Mouse (Mus musculus): ENCODE data around the gene Gm498.

Gm498 gene

GRCm38 (mm10) chr7:143892361-143892760, 25.7 kb downstream of the Gm498 start:
- no peak for DNase-seq (ENCODE audit: low spot score)

GRCm38 (mm10) chr7:143900667-143901066, 34.0 kb downstream of the Gm498 start:
- DNase-seq (ENCODE audit: low spot score): no peak

- no peak for DNase-seq (ENCODE audit: low spot score)
Observed at GRCm38 (mm10) chr7:143905176-143905575, 38.5 kb downstream of the Gm498 start.

GRCm38 (mm10) chr7:143905606-143906005, 39.0 kb downstream of the Gm498 start:
- no peak for DNase-seq (ENCODE audit: low spot score)

GRCm38 (mm10) chr7:143913611-143914010, 47.0 kb downstream of the Gm498 start:
- no peak for DNase-seq (ENCODE audit: low spot score)

- DNase-seq (ENCODE audit: low spot score): no peak
Observed at GRCm38 (mm10) chr7:143919031-143919679, 52.5 kb downstream of the Gm498 start.

GRCm38 (mm10) chr7:143929899-143930298, 63.3 kb downstream of the Gm498 start:
- no peak for DNase-seq (ENCODE audit: low spot score)

- no peak for DNase-seq (ENCODE audit: low spot score)
Observed at GRCm38 (mm10) chr7:143938647-143939046, 72.0 kb downstream of the Gm498 start.

GRCm38 (mm10) chr7:143939476-143939875, 72.8 kb downstream of the Gm498 start:
- no peak for DNase-seq (ENCODE audit: low spot score)

GRCm38 (mm10) chr7:143942941-143943691, 76.5 kb downstream of the Gm498 start:
- no peak for DNase-seq (ENCODE audit: low spot score)

GRCm38 (mm10) chr7:143944421-143944980, 77.9 kb downstream of the Gm498 start:
- no peak for DNase-seq (ENCODE audit: low spot score)
